Mouse (Mus musculus): Measurements from ENCODE around the gene Tnfaip8l2.
"Not testable (repeated sequence)": the region's sequence is repeated elsewhere in the genome, so short reads cannot be mapped to it uniquely, and the experiment has no call there.

Gene Tnfaip8l2

DNA sequence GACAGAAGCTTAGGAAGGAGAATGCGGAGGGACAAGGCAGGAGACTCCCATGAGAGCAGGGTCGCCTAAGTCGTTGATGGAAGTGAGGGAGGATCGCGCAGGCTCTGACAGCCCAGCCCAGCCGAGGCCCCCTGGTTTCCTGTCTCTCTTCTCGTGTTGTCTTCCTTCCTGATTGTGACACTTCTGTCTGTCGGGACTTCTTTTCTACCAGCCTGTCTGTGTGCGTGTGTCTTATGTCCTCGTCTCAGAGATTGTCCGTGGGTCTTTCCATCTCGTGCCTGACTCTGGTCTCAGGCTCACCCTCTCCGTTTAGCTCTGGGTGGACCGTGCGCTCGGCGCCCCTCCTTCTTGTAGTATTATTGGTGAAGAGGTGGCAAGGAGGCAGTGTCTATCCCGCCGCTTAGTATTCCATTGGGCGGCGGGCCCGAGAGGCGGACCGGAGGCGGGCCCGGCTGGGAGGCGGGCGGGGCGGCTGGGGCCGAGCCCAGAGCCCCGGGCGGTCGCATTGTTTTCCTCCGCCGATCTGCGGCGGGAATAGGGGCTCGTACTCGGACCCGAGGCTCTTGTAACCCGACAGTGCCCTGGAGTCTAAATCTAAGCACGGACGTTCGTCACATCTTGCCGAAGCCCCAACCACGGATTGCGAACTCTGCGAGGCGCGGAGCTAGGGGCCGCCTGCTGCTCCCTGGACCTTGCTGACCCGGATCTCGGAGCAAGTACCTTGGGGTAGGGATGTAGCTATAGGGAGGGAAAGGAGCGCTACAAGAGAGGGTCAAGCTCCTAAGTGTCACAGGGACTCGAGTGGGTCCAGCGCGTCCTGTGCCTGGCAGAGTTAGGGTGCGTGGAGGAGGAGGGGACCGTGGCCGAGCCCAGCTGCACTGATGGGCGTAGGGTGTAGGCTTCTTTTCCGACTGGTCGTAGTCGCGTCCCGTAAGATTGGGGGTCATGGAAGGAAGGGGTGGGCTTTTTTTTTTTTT is 18.1 kb upstream of the Tnfaip8l2 start, which contains the start of gene Sema6c:
Sema6c (plus strand) TSS at position 471 of the 977 bp plus-strand sequence.
- peak; percentile 94 for DNase-seq

DNA sequence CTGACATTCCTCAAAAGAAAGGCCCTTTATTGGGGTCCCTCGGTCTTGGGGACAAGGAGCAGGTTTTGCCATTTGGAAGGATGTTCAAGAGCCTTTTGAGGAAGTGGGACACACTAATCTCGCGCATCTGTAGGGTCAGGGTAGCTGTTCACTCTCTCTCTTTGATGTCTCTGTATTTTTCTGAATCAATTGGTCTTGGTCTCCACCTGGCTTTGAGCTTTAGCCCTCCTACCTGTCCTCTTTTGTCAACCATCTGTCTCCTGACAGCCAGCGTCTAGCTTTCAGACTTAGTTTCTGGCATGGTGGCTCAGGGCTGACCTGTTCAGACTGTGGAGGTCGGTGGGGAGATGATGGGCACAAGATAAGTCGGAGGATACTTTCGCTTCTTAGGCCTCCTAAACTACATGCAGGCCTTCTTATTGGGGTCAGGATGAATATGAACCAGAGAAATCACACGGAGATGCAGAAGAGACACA is 17.4 kb upstream of the Tnfaip8l2 start:
- DNase-seq = peak; percentile 42

DNA sequence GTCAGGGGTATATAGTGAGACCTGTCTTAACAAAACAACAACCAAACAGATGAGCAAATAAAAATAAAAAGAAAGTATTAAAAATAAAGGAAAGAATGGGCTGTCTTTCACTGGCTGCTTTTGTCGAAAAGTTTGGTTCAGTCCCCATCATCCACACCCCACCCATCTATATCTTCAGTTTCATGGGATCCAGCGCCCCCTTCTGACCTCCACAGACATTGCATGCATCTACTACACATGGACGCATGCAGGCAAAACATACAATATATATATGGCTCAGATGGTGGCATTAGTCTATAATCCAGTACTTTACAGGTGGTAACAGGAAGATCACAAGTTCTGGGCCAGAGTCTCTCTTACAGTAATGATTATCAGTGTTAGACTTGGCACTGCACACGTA is 11.7 kb upstream of the Tnfaip8l2 start:
- no peak for DNase-seq

DNA sequence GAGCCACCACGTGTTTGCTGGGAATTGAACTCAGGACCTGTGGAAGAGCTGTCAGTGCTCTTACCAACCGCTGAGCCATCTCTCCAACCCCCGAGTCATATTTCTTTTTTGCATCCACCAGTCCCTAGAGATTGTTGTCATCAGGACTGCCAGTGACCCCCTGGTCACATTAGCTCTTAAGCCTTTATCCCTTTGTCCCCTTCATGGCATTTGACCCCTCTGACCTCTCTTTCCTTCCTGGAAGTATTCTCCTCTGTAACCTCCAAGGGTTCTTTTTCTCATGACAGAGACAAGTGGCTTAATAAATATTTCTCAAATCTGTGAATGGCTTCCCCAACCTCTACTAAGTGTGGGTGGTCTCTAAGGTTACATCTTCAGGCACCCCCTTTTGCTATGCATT is 5.8 kb upstream of the Tnfaip8l2 start:
- no peak for DNase-seq

DNA sequence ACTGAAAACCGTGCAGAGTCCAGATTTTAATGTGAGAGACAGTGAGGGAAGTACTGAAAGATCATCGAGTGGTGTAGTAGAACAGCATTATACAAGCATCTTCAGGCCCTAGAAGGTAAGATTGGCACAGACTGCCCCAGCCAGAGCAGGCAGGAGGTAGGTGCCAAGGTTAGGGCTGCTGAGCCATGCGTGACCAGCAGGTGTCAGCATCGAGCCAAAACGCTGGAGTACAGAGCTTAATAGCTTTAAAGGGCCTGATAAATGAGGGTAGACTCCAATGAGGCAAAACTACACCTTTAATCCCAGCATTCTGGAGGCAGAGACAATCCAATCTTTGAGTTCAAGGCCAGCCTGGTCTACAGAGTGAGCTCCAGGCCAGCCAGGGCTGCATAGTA is 454 bp upstream of the Tnfaip8l2 start:
- peak; percentile 88 for DNase-seq

DNA sequence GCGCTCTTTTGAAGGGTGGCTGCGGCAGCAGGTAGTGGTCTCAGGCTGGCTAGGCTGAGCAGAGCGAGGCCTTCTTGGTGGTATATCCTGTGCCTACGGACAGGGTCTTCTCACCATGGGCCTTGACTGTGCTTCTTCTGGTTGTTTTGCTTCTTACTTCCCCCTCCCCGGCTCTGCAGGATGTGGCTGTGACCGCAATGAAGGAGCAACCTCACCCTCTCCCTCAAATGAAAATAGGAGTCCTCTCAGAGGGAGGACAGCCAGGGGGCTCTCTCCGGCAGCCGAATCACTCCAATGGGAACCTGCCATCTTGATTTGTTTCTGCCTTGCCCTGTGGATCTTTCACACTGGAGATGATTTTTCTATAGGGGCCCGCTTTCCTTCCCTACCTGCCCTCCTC is 686 bp downstream of the Tnfaip8l2 start:
- no peak for DNase-seq

DNA sequence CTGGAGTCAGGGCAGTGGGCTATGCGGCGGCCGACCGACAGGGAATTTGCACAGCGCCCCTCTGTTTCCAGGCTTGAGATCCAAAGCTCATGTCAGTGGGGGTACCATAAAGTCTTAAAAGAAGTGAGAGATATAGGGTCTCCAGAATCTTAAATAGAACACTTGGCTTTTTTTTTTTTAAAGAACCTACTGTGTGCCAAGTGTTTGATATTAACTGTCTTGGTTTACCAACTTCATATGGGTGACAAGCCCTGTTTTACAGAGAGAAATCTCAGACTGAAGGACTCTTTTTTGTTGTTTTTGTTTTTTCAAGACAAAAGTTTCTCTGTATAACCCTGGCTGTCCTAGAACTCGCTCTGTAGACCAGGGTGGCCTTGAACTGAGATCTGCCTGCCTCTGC is 1.4 kb downstream of the Tnfaip8l2 start:
- DNase-seq = no peak

DNA sequence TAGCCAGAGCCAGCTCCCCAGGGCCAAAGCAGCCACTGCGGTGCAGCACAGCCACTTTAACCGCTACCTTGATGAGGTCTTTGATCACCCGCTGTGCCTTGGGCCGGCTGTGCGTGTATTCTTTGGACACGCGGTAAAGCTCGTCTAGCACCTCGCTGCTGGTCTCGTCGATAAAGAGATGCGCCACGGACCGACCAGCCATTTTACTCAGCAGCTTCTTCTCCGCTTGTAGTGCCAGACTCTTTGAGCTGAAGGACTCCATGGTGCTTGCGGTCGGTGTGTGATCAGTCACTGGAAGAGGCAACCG is 1.9 kb downstream of the Tnfaip8l2 start:
- no peak for DNase-seq

DNA sequence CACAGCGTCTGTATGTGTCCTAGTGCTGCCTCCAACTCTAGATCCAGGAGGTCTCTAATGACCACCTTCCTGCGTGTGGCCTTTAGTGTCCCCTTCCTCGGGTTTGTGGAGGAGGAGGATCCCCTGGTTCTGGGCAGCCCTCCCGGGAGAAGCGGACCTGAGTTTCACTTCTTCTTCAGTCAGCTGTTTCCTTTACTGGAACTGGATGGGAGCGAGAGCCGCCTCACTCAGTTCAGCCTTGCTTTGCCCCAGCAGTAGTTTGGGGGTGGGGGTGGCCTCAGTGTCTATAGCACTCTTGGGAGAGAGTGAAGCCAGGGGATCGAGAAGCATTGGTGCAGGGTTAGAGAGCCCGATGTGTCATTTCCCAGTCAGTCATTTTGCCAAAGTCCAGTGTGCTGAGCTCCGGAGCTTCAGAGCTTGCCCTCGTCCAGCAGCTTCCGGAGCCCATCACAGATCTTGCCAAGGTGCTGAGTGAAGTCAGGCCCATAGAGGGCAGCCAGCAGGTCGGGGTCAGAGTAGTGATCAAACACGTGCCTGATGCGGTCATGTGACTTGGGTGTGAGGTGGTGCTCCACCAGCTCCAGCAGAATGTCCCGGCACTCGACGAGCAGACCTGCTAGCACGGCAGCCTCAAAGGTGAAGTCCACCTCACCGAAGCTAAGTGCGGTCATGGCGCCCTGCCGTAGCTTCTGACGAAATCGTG is 2.4 kb downstream of the Tnfaip8l2 start:
- no peak for DNase-seq

DNA sequence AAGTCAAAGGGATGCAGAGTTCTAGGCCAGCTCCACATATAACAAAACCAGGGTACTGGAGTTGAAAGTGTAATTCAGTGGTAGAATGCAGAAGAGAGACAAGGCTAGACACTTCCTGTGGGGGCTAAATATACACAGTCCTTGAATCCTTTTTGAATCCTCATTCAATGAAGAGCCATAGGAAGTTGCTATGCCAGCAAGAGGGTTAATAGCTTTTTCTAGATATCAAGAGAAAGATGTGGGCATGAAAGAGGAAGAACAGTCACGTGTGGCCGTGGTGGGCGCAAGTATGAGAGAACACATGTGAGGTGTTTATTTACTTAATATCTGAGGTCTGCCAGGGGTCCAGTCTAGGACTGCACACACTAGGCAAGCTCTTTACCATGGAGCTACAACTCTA is 5.8 kb downstream of the Tnfaip8l2 start:
- no peak for DNase-seq

DNA sequence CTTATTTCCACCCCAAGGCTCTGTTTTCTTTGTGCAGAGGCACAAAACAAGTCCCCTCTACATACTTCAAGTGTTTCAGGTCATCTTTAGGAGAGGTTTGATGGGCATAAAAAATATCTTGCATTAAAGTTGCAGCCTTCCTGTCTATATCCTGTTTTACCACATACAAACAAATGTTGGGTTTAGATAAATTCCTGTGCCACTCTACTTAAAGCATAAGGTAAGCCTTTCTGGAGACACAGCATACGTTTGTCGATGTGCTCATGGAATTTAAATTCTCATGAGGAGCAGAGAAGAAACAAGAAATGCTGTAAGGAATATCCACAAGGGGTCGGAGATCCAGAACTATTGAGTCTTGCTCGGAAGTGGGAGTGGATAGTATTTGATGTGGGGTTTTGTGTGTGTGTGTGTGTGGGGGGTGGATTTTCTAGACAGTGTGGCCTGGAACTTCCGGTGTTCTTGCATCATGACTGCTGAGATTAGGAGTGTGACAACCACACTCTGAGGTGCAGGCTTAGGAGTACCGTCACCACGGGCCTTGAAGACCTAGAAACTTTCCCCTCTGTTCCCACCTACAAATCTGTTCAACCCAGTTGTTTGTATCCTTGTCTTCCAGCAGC is 6.6 kb downstream of the Tnfaip8l2 start:
- no peak for DNase-seq

DNA sequence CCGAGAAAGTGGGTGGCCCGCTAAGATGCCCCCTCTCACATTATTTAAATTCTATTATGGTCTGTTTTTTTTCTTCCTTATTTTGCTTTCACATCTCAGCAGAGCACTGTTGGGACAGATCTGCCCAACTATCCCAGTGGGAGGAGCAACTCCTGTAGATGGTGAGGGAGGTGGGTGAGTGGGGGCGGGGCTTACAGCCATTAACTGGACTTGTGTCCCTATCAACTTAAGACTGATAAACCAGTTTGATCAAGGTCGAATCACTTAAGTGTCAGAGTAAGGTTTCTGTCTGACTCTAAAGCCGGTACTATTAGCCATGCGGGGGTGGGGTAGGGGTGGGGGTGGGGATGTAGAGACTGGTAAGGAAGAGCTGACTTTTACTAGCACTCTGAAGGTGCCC is 7.1 kb downstream of the Tnfaip8l2 start:
- peak; percentile 74 for DNase-seq

DNA sequence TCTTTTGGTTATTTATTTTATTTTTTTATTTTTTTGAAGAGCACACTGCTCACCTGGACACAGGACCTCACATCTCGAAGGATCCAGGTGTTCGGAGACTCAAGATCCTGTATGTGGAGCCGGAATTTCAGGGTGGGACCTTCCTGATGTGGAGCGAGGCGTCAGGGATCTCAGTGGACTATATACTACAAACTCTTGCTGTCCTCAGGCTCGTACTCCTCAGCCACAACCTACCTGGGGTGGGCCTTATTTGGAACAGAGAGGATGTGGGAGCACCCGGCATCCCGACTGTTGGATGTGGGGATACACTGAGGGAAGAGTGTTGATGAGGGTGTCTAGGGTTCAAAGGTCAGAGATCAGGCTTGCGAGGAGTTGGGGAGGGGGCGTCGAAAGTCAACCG is 8.0 kb downstream of the Tnfaip8l2 start:
- not testable (repeated sequence) for DNase-seq

DNA sequence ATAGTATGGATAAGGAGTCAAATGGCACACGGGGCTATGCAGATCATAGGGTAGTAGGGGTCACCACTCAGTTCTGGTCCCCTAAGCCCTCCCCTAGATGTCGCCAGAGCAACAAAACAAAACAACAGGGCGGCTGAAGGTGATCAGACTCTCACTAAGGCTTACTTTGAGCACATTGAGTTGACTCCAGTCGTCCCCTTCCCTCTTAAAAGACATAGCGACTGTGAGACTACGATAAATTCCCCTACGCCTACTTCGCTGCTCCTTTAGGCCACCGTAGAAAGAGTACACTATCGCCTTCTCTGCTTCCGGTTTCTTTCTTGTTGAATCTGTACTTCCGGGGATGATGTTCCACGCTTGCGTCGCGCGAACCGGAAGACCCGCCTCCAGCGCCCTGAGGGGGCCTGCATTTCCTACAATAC is 8.5 kb downstream of the Tnfaip8l2 start, which contains the start of the genes Scnm1 and Lysmd1:
Scnm1 (minus strand) TSS at position 332 of the 422 bp plus-strand sequence.
Lysmd1 (plus strand) TSS at position 409 of the 422 bp plus-strand sequence.
- DNase-seq = peak; percentile 96

DNA sequence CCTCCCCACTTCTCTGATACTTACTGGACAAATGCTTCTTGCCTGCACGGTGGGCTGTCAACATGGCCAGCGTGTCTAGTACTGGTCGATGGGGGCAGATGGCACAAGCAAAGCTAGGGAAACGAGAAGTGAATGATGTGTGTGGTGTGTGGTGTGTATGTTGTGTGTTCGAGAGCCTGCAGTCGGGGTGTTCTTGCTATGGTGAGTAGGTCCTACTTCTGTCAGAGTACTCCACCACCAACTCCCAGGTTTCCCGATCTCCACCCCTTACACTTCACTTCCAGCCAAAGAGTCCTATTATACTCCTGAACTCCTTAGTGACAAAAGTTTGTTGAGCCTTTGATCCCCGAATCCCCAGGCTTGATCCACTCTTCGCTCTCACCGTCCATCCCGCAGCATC is 9.0 kb downstream of the Tnfaip8l2 start:
- no peak for DNase-seq

DNA sequence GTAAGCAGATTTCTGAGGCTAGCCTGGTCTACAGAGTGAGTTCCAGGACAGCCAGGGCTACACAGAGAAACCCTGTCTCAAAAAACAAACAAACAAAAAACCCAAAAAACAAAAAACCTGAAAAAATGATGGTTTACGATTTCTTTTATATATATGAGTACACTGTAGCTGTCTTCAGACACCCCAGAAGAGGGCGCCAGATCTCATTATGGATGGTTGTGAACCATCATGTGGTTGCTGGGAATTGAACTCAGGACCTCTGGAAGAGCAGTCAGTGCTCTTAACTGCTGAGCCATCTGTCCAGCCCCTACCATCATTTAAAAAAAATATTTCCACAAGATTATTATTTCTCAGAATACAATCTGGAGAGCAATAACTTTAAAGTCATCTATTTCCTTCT is 9.8 kb downstream of the Tnfaip8l2 start:
- not testable (repeated sequence) for DNase-seq

DNA sequence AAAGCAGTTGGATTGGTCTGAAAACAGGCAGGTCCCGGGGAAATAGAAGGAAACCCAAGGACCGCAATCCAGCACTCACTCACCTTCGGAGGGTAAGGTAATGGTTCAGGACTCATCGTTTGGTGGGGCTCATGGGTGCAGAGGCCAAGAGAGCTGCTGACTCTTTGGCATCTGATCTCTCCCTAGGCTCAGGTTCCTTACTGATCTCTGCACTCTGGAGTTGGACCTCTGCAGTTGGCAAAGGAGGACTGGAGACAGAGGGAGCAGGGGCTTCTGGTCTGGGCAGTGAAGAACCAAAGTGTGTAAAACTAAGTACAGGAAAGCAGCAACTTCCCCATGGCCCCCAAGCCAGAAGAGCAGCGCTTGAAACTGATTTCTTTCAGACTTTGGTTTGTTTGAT is 12.1 kb downstream of the Tnfaip8l2 start:
- no peak for DNase-seq

DNA sequence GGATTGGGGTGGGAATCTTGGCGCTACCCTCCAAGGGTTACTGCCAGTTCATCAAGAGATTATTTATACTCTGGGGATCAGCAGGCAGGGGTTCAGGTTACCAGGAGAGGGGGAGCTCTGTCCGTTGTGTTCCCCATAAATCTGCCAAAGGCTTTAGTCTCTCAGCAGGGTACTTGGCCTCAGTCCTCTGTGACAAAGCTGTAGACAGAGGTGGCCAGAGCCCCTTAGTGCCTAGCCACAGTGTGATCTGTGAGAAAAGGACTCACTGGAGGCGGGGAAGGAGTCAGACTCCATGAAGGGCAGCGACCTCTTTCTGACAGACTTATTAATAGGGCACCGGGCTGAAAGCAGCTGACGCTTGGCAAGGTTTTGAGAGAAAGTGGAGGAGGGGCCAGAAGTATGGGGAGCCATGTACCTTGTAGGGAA is 12.9 kb downstream of the Tnfaip8l2 start:
- DNase-seq = peak; percentile 82

DNA sequence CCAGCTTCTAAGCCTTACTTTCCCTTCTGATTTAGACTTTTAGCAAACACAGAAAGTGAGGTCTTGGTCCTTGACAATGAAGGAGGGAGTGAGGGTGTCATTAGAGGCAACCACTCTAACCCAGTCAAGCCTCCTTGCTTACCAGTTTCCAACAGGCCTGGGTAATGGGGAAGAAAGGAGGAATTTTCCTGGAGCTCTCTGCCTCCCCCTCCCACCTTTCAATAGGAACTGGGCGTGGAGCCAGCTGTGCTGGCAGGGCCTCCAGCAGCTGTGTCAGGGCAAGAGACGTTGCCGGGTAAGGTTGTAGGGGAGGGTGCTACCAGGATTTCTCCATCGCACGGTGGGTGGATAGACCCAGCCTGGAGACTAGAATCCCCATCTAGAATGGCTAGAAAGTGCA is 17.2 kb downstream of the Tnfaip8l2 start:
- DNase-seq = no peak

DNA sequence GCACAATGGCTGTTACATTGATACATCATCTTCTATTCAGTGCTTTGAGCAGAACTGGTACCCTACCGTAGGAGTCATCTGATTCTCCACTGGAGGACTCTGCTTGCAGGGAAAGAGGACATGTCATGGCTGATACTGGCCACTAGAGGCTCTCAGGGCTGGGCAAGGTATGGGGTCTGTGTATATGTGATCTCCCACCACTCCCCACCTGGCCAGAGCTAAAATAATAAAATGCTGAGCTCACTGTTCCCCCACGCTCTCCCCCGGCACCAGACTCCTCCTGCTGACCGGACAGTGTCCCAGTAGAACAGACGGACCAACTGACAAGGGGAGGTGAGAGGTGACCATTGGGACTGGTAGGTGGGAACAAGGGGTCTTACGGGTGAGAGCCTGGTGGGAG is 17.9 kb downstream of the Tnfaip8l2 start, which contains the start of gene Tmod4:
Tmod4 (plus strand) TSS at position 231 of the 400 bp plus-strand sequence.
- DNase-seq = no peak

DNA sequence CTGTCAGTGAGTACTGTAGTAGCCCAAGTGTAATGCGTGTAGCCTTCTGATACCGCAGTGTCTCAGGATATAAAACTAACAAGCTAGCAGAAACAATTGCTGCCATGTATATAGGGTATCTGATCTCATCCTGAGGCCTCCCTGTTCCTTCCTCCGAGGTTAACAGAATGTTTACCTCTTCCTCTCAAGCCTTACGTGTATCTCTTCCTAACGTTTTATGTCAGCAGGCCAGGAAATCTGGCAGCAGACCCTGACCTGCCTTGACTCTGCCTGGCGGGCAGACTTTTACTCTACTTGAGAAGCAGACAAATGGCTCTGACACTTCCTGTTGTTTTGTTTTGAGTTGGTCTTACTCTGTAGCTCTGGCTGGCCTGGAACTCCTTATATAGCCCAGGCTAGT is 20.6 kb downstream of the Tnfaip8l2 start:
- no peak for DNase-seq

DNA sequence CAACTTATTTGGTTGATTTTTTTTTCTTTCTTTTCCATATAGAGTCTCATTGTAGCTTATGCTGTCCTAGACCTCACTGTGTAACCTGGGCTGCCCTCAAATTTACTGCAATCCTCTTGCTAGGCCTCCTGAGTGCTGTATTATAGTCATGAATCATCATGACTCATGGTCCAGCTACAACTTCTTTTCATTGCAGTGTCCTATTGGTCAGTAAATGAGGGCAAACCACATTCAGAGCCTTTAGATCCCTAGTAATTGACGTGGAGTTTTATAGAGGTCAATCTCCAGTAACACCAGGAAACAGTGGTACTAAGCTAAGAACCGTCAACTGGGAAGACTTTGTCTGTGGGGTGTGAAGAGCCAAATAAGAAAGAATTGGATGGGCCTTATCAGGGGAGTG is 24.4 kb downstream of the Tnfaip8l2 start:
- no peak for DNase-seq

DNA sequence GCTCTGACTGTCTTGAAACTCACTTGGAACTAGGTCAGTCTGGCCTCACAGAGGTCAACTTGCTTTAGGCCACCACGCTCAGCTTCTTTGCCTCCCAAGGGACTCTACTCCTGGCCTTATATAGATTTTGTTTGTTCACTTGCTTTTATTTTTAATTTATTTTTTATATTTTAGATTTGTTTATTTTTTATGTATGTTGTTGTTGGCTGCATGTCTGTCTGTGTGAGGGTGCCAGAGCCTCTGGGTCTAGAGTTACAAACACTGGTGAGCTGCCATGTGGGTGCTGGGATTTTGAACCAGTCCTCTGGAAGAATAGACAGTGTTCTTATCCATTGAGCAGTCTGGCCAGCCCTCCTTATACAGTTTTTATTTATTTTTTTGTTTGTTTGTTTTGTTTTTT is 29.4 kb downstream of the Tnfaip8l2 start:
- no peak for DNase-seq
